Comparison of ENCODE assay signal across 13 mouse cellular contexts in genomic region chr9:88916576-88916975, GRCm38 (mm10). TPM values are rescaled to one million over a fixed set of nuclear protein-coding genes. Genes with fewer than 3 reads are reported as not detected.
"Had no signal": no experiment of that assay in that cellular context is flagged by ENCODE, and none has a peak within 500 bp of the region (broad histone marks: within the 10 kb centered on the region; RNA-seq: fewer than 3 reads in every experiment).

No protein-coding gene starts in this region.

RNA-seq across cellular contexts. Expression of gene Bcl2a1a, which starts 40.1 kb away (rescaled TPM):
- polyA plus RNA-seq: heart, embryonic 13.5 days; heart, embryonic 14.5 days; hindbrain, embryonic 10.5 days; hindbrain, embryonic 11.5 days; hindbrain, embryonic 12.5 days; hindbrain, embryonic 13.5 days; hindbrain, embryonic 14.5 days; hindbrain, embryonic 15.5 days; hindbrain, embryonic 16.5 days; hindbrain, postnatal 0 days; kidney, embryonic 14.5 days; kidney, embryonic 15.5 days; kidney, embryonic 16.5 days had no signal
